Mouse (Mus musculus) urinary bladder, postnatal 4 days (tissue): Measurements from ENCODE around the gene Usp49.
A peak's percentile ranks its signal among the peaks of the same experiment; 100 is the strongest.

ENCODE experiments used
- DNase-seq, 2 experiments: peaks; one replicate each; pipeline ENCODE4 v3.0.0; 2021 to 2022; ENCODE audit warnings: low spot score in 2 of 2

Usp49 gene

GRCm38 (mm10) chr17:47693671-47694441 is 63.4 kb downstream of the Usp49 start:
- DNase-seq: no peak

DNA sequence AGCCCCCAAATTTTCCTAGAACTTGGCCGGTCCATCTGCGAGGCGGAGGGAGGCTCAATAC is 63.8 kb downstream of the Usp49 start, which contains the start of gene Gm21981:
Gm21981 (minus strand) TSS at position 14 of the 61 bp plus-strand sequence.
- DNase-seq: no peak

- DNase-seq: peak; percentile 96 to 98
These were observed 64.2 kb downstream of the Usp49 start, which contains the start of gene Prickle4 for GRCm38 (mm10) chr17:47694503-47695336. Gene Prickle4, minus strand, starts transcription at chr17:47694736.

DNA sequence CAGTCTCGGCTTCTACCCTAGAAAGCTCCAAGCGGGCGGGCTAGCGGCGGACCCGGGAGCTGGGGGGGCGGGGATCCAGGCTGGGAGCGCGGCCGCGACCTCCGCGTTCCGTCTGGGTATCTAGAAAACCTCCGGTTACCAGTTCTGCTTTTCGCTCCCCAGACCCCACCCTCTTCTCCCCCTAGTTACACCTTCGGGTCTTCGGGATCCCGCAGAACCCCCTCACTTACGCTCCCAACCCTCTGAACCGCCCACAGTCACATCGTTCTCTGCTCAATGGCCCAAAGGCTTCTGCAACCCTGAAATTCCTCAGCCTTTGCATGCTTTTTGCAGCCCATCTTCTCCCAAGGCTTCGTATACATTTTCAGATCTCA is 64.8 kb downstream of the Usp49 start:
- DNase-seq: no peak

GRCm38 (mm10) chr17:47698156-47698555 is 67.7 kb downstream of the Usp49 start:
- DNase-seq: no peak

DNA sequence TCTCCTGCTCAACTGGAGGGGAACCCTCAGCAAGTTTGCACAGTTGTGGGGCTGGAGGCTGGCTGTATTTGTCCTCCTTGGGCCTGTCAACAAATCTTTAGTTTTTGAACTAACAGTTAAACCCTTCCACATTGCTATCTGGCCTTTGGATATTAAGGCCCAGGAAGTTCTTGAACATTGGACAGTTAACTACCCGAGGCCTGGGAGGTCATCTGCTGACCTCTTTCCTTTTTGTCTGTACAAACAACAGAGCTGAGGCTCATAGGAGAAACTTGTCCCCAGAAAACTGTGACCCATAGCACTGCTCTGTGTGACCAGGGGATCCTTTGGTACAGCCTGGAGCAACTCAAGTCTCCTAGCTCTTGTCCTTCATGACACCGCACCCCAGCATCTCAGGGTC is 68.6 kb downstream of the Usp49 start:
- DNase-seq: no peak

DNA sequence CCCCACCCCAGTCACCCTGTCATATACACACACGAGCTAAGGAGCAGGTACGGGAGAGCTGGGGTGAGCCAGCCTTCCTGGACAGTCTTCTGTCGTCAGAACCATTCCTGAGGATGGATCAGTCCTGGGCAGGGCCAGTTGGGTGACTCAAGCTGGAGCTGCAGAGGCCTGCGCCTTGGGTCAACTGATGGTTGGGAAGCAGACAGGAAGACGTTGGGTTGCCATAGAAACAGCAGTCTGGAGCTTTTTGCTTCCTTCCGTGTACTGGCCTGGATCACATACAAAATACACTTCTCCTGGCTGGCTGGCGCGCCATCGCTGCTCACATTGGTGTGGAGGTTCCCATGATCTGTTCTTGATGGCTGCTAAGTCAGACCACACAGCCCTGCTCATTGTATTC is 71.3 kb downstream of the Usp49 start:
- no peak for DNase-seq

- no peak for DNase-seq
These were observed 72.3 kb downstream of the Usp49 start for GRCm38 (mm10) chr17:47702548-47703345.

GRCm38 (mm10) chr17:47703556-47703955 is 73.1 kb downstream of the Usp49 start:
- DNase-seq: no peak

DNA sequence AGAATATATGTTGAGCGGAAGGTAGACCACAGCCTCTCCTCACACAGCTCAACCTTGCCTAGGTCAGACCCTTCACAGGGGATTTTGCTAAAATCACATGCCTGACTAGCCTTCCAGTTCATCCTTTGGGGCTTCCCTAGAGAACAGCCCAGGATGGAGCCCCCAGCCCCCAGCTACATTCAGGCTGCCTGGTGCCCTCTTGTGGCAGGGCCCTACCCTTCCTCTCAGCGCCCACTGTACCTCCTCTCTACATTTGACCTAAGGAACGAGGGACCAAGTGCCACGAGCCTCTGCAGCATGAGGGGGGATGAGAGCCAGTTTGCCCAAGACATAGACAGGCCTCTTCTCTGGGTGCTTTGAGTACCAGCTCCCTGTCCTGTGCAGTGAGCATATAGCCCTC is 74.2 kb downstream of the Usp49 start:
- no peak for DNase-seq

- no peak for DNase-seq
These were observed 75.7 kb downstream of the Usp49 start for GRCm38 (mm10) chr17:47706196-47706595.

GRCm38 (mm10) chr17:47707961-47708360 is 77.5 kb downstream of the Usp49 start:
- no peak for DNase-seq

DNA sequence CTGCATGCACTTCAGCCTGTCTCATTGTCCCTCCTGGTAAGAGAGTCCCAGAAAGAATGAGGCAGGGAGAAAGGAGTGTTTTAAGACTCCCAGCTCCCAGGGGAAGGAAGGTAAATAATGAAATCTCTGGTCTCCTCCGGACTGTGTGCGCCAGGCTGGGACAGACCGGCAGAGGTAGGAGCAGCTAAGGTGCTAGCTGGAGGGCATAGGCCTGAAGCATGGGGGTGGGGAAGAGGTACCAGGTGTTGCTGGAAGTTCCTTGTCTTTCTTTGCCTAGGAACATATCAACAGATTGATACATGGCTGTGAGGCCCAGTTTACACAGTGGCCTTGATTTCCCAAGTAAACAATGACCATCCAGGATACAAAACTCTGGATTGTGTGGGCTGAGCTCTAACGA is 78.5 kb downstream of the Usp49 start:
- DNase-seq: no peak

GRCm38 (mm10) chr17:47710036-47710435 is 79.5 kb downstream of the Usp49 start:
- DNase-seq: no peak

- no peak for DNase-seq
These were observed 81.4 kb downstream of the Usp49 start for GRCm38 (mm10) chr17:47711883-47712282.

DNA sequence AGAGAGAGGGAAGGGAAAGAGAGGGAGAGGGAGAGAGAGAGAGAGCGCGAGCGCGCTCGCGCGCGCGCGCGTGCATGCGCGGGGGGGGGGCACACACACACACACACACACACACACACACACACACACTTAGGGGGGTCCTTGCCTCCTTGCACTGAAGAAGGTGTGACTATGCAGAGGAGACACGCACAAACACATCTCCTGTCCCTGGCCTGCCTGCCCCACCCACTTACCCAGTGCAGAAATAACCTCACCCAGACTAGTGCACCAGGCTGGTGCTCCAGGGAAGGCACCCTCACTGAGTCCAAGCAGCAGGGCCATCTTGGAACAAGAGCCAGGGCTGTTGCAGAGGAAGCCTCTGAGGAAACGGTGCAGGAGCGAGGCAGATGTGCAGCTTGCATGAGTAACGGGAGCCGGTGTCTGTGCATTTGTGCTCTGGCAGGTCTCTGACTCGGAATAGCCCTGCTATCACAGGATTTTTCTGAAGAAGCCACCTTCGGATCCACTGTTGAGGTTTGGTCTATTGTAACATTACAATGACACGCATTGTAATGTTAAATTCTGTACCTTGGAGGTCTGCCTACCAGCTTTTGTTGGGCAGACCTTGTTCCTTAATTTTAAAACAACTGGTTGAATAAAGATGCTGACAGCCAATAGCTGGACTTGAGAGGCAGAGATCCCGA is 82.5 kb downstream of the Usp49 start:
- DNase-seq: no peak

- no peak for DNase-seq
These were observed 84.5 kb downstream of the Usp49 start for GRCm38 (mm10) chr17:47715037-47715436.

DNA sequence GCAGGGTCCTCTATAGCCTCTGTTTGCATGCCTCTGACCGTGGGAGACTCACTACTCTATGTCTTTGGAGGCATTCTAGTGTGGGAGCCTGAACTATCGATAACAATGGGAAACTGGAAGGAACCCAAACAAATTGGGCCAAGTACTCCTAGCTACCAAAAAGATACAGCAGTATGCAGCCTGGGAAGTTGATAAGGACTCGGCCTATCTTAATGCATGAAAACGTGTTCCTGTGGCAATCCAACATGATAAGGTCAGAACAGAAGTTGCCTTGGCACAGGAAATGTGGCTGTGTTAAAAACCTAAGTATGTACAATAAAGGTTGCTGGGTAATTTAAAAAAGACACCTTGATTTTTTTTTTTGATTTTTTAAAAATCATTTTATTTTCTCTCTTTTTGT is 90.7 kb downstream of the Usp49 start:
- DNase-seq: no peak

DNA sequence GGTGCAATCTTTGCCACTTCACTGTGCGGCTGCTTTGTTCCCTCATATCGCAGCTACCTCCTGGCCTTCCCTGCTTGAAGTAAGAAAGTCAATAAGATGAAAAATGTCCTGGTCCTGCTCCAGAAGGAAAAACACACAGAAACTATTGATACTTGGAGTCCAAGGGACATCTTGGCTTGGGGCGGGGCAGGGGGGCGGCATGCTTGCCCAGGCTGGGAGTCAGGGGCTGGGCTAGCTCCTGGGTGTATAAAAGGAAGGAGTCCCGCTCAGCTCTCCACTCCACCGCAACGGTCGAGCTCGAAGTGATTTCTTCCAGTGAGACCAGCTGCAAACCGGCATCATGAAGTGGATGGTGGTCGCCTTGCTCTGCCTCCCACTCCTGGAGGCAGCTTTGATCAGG is 96.1 kb downstream of the Usp49 start, which contains the start of gene Pgc:
Pgc (plus strand) TSS at position 277 of the 400 bp plus-strand sequence.
- no peak for DNase-seq

DNA sequence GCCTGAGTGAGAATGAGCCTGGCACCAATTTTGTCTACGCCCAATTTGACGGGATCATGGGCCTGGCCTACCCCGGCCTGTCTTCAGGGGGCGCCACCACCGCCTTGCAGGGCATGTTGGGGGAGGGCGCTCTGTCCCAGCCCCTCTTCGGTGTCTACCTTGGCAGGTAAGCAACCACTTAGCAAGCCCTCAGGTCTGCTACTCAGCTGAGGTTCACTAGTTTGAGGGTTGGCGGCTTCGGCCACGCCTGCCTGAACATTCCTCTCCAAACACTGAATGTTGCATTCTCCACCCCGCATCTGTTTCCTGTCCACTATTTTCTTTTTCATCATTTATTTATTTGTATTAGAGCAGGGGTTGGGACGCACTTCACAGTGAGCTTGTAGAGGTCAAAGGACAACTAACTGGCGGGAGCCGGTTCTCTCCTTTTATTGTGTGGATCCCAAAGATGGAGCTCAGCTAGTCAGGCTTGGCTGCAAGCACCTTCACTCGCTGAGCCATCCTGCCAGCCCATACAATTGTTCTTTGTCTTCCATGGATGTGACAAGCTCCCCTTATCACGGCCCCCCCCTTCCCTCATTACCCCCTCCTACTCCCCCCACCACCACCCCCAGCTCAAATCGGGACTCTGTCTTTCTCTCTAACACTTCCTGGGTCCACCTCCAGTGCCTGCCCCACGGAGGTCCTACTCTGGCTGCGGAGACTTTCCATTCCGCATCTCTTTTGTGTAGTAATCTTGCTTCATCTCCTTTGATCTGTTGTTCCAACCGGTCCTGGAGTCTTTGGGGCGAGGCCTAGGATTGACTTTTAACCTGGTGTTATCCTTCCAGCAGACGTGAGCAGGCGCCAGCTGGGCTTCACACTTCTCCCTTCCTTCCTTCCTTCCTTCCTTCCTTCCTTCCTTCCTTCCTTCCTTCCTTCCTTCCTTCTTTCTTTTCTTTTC is 100.4 kb downstream of the Usp49 start:
- DNase-seq: no peak

- no peak for DNase-seq
These were observed 105.1 kb downstream of the Usp49 start for GRCm38 (mm10) chr17:47735553-47736100.
